Mouse (Mus musculus) large intestine, adult 2 months (tissue): ENCODE results near the gene Cfap54. TPM values are rescaled to one million over a fixed set of nuclear protein-coding genes. Genes with fewer than 3 reads are reported as not detected.

Experiments
- DNase-seq: peaks from one replicate; pipeline ENCODE4 v3.0.0-alpha.2; 2012; ENCODE audit warnings: low read depth, low spot score
- WGBS: fragments of 180-500 bp; shearing (Covaris S2); methylation state at CpG from one replicate; pipeline ENCODE4 v1.1.7; 2018; 5-methylcytosine and 5-hydroxymethylcytosine counted together
- polyA plus RNA-seq: library from polyadenylated mRNA; depleted of rRNA; stranded (reverse); fragments of >200 nt; gene quantifications from 2 replicates; pipeline ENCODE4 v1.2.3, GENCODE M21; 2012

The Cfap54 gene
- polyA plus RNA-seq, 1 experiment = 0.10 TPM

GRCm38 (mm10) chr10:92994340-92994739, 87.1 kb downstream of the Cfap54 start:
- WGBS = 46% methylated on average over 3 of the region's 3 CpGs

DNA sequence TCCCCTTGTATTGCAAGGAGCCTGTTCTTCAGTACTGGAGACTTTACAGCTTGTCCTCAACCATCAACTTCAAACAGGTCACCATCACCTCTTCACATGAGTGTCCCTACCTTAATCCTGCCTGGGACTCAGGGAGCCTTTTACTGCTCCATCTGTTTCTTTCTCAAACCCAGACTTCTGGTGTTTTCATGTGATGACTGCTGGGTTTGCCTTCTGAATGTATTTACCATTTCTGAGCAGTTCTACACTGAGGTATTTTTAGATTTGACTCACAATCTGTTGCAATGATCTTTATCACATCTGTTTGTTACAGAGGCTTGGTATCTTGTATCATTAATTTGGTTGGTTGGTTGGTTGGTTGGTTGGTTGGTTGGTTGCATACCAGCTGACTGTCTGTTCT, 88.9 kb downstream of the Cfap54 start:
- DNase-seq = no peak

More at GRCm38 (mm10) chr10:92994340-92994739, 87.1 kb downstream of the Cfap54 start:
- no peak for DNase-seq

- WGBS = 78% methylated on average over 2 of the region's 2 CpGs
- no peak for DNase-seq
These were observed 90.8 kb downstream of the Cfap54 start for GRCm38 (mm10) chr10:92990576-92990975.

DNA sequence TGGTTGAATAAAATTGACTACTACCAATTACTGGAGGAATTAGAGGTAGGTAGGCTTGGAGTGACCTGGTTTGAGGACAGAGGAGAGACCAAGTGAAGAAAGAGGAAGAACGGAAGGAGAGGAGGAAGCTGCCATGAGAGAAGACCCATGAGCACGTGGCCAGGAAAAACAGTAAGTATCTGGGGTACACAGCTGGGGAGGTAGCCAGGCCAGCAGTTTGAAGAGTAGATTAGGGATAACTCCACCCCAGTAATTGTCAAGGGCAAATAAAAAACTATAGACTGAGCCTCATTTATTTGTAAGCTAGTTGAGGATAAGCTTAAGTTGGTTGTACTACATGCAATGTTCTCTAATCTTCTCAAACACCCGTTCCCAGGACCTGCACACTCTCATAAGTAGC, 116.3 kb downstream of the Cfap54 start:
- WGBS = 66% methylated on average over 3 of the region's 3 CpGs
- no peak for DNase-seq

- DNase-seq = no peak
- WGBS = 41% methylated on average over 1 of the region's 1 CpGs
These were observed 131.4 kb downstream of the Cfap54 start for GRCm38 (mm10) chr10:92950044-92950443.

GRCm38 (mm10) chr10:92942848-92943645, 138.4 kb downstream of the Cfap54 start:
- no peak for DNase-seq
- WGBS = 67% methylated on average over 7 of the region's 7 CpGs

- WGBS = 39% methylated on average over 1 of the region's 1 CpGs
- no peak for DNase-seq
These were observed 139.8 kb downstream of the Cfap54 start for GRCm38 (mm10) chr10:92941616-92942015.

DNA sequence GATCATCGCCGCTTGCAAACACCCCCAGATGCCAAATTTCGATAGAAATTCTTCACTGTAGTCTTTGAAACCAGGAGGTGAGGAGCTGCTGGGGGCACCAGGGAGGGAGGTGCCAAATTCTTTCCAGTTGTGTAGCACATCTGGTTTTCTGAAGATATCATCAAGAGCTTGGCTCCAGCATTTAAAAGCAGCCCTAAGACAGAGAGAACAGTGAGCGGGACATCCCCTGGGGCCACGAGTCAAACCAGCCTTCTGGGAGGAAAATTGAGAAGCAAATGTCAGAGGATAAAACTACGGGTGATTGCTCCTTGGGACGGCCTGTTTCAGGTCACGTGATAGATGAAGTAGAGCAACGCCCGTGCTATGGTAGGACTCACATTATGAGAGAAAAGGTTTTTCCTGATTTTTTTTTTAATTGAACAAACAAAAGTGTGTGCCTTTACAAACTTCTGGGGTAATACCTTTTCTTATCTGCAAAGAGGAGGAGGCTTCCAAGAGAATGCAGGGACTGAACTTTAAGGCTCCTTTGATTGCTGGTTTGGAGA, 143.6 kb downstream of the Cfap54 start:
- DNase-seq = no peak
- WGBS = 60% methylated on average over 10 of the region's 10 CpGs

- DNase-seq = no peak
- WGBS = 76% methylated on average over 7 of the region's 7 CpGs
These were observed 144.3 kb downstream of the Cfap54 start for GRCm38 (mm10) chr10:92937091-92937490.

- WGBS = 21% methylated on average over 5 of the region's 5 CpGs
- DNase-seq = no peak
These were observed 146.9 kb downstream of the Cfap54 start for GRCm38 (mm10) chr10:92934506-92934905.

GRCm38 (mm10) chr10:92933616-92934015, 147.8 kb downstream of the Cfap54 start:
- WGBS = 75% methylated on average over 6 of the region's 6 CpGs
- no peak for DNase-seq

GRCm38 (mm10) chr10:92932464-92932863, 149.0 kb downstream of the Cfap54 start:
- DNase-seq = no peak
- 76% methylated on average over 12 of the region's 12 CpGs for WGBS

- no peak for DNase-seq
- 56% methylated on average over 1 of the region's 1 CpGs for WGBS
These were observed 151.4 kb downstream of the Cfap54 start for GRCm38 (mm10) chr10:92930036-92930435.

- no peak for DNase-seq
- WGBS = 79% methylated on average over 3 of the region's 3 CpGs
These were observed 153.2 kb downstream of the Cfap54 start for GRCm38 (mm10) chr10:92928256-92928655.

DNA sequence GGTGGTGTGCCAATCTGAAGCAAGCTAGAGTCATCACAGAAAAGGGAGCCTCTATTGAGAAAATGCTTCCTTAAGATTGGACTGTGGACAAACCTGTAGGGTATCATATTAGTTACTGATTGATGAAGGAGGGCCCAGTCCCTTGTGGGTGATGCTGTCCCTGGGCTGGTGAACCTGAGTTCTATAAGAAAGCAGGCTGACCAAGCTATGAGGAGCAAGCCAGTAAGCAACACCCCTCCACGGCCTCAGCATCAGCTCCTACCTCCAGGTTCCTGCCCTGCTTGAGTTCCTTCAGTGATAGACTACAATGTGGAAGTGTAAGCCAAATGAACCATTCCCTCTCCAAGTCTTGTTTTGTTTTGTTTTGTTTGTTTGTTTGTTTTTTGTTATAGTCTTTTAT, 162.9 kb downstream of the Cfap54 start:
- WGBS = 75% methylated on average over 1 of the region's 1 CpGs
- DNase-seq = no peak

DNA sequence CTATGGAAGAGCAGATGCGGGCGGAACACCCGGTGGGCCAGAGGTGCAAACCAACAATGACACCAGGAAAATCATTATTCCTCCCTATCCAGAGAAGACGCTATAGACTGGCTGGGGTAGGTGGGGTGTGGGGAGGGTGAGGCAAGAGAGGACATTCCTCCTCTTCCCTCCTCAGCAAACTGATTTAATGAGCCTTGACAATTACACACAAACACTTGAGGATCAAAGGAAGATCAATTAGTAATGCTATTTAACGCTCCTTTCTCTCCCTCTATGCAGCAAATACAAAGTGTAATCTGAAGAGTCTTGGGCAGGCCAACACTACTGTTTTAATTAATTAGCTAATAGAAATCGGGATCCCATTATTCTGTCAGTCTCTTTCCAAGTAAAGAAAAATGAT, 174.2 kb downstream of the Cfap54 start:
- WGBS = 56% methylated on average over 6 of the region's 6 CpGs
- no peak for DNase-seq

DNA sequence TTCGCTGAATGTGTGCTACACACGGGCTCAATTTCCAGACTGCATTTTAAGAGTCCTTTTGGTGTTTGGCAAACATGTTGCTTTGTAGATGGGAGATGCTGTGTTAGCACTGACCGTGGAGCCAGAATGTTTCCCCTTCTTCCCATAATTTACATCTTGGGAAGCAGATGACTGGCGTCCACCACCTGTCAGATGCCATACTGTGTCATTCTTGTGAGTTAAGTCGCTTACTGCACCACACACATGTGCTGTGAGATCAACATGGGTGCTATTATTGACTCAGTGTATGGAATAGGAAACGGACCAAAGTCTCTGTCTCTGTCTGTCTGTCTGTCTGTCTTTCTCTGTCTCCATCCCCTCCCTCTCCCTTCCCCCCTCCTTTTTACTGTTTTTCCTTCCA, 193.0 kb downstream of the Cfap54 start:
- no peak for DNase-seq
- WGBS = 77% methylated on average over 6 of the region's 6 CpGs

- 80% methylated on average over 3 of the region's 3 CpGs for WGBS
- no peak for DNase-seq
These were observed 203.4 kb downstream of the Cfap54 start for GRCm38 (mm10) chr10:92878000-92878399.

DNA sequence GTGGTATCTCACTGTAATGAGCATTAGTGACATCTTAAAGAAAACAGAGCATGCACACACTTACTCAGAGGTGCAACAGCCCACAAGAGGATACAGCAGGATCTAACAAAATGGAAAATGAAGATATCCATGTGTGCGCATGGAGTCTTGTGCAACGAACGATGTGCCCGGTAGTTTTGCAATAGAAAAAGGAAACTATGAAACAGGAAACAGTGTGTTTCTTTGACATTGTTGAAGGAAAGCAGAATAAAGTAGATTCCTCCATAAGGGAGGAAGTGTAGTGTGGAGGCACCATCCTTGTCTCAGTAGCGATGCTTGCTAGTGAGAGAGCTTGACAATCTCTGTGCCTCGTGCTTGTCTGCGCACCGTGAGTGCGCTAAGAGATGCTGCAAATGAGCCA, 240.4 kb downstream of the Cfap54 start:
- no peak for DNase-seq
- whole genome bisulfite sequencing = 80% methylated on average over 9 of the region's 9 CpGs

- WGBS = 70% methylated on average over 5 of the region's 5 CpGs
These were observed 243.8 kb downstream of the Cfap54 start for GRCm38 (mm10) chr10:92837572-92837971.

DNA sequence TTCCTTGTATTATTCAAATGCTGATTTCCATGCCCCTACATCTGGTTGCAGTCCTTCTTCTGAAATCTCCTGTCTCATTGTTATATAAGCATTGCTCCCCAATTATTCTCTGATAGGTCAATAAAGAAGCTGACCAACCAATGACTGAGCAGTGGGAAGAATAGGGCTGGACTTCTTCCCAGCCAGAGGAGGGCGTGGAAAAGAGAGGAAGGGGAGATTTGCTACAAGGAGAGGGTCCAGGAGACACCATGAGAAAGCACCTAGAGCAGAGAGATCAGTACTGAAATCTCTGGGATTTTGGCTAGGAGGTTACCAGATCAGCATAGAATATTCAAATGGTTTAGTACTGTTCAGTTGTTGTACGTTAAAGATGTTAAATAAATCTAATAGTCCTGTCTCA, 244.4 kb downstream of the Cfap54 start:
- WGBS = 70% methylated on average over 2 of the region's 2 CpGs
- no peak for DNase-seq

More at GRCm38 (mm10) chr10:92837572-92837971, 243.8 kb downstream of the Cfap54 start:
- no peak for DNase-seq
